9 mouse cellular contexts compared by ENCODE assay signal in genomic region chr19:10421986-10422976, GRCm38 (mm10). TPM values are rescaled to one million over a fixed set of nuclear protein-coding genes. Genes with fewer than 3 reads are reported as not detected.
DNase-seq lines count a peak whose midpoint lies in the region; ATAC-seq and TF ChIP-seq lines count a peak whose summit lies in the region.
"Had no signal": no experiment of that assay in that cellular context is flagged by ENCODE, and none has a peak within 500 bp of the region (broad histone marks: within the 10 kb centered on the region; RNA-seq: fewer than 3 reads in every experiment).

No protein-coding gene starts in this region.

- H3K36me3 ChIP-seq in heart, adult 2 months (ENCODE audit: control insufficient read depth, insufficient read depth, low read length), result no peaks in the 10 kb centered on the region
- H3K36me3 ChIP-seq in hindbrain, embryonic 12.5 days, result no peaks in the 10 kb centered on the region
- H3K36me3 ChIP-seq in midbrain, embryonic 15.5 days (replicated peaks), result no peaks in the 10 kb centered on the region; the same call in 1 of the 2 replicates

- H3K4me1 ChIP-seq in heart, adult 2 months (ENCODE audit: control insufficient read depth, insufficient read depth, low read length), result no peaks in the 10 kb centered on the region
- peaks cover 33% of the 10 kb centered on the region for H3K4me1 ChIP-seq in hindbrain, embryonic 12.5 days
- peaks cover 28% of the 10 kb centered on the region for H3K4me1 ChIP-seq in midbrain, embryonic 15.5 days

- TF ChIP-seq EP300 in heart, adult 2 months (IDR thresholded peaks at IDR 0.05; ENCODE audit: insufficient read depth, low read depth, low read length), result no peak

- TF ChIP-seq CTCF in heart, adult 2 months (IDR thresholded peaks at IDR 0.05), result no peak

- H3K27me3 ChIP-seq in heart, adult 2 months (ENCODE audit: control insufficient read depth, insufficient read depth, low read length), result no peaks in the 10 kb centered on the region; the same call in 1 of the 2 replicates
- peaks cover 31% of the 10 kb centered on the region for H3K27me3 ChIP-seq in hindbrain, embryonic 12.5 days
- H3K27me3 ChIP-seq in midbrain, embryonic 15.5 days (replicated peaks), result no peaks in the 10 kb centered on the region

- peak overlapping the region; percentile 59 for H3K4me2 ChIP-seq in hindbrain, embryonic 12.5 days (replicated peaks)
- H3K4me2 ChIP-seq in midbrain, embryonic 15.5 days, result peak overlapping the region; percentile 32

- H3K27ac ChIP-seq in heart, adult 2 months, result no peak overlapping the region
- no peak overlapping the region for H3K27ac ChIP-seq in hindbrain, embryonic 12.5 days
- no peak overlapping the region for H3K27ac ChIP-seq in midbrain, embryonic 15.5 days

- no peaks in the 10 kb centered on the region for H3K79me2 ChIP-seq in heart, adult 2 months (replicated peaks; ENCODE audit: control insufficient read depth, insufficient read depth, low read length)

- TF ChIP-seq POLR2A in heart, adult 2 months (IDR thresholded peaks at IDR 0.05; ENCODE audit: insufficient read depth, low read depth, low read length), result no peak

- no peaks in the 10 kb centered on the region for H3K9me3 ChIP-seq in hindbrain, embryonic 12.5 days (replicated peaks)
- no peaks in the 10 kb centered on the region for H3K9me3 ChIP-seq in midbrain, embryonic 15.5 days

- H3K9ac ChIP-seq in heart, adult 2 months (ENCODE audit: low read depth, low read length), result 0 out of 2 replicates have a peak overlapping the region, but pooled peaks have one; percentile 8
- peak overlapping the region; percentile 53 for H3K9ac ChIP-seq in hindbrain, embryonic 12.5 days
- H3K9ac ChIP-seq in midbrain, embryonic 15.5 days, result no peak overlapping the region

- peak; percentile 32 for ATAC-seq in hindbrain, embryonic 12.5 days (ENCODE audit: low FRiP score)
- 0 out of 2 replicates have a peak, but pooled peaks have one; percentile 25 for ATAC-seq in midbrain, embryonic 15.5 days (replicated peaks)

- DNase-seq in heart, adult 2 months, result no peak
- no peak for DNase-seq in heart, postnatal 14 days
- DNase-seq in embryo, embryonic 10.5 days (ENCODE audit: low spot score), result peak; percentile 52
- no peak for DNase-seq in gastrocnemius, adult 18-20 months (ENCODE audit: low spot score)
- DNase-seq in MN1 (ENCODE audit: low spot score), result no peak
- DNase-seq in cerebellum, postnatal 36 days, result no peak
- DNase-seq: adrenal gland, postnatal 36 days had no signal

- intact Hi-C loops in heart, adult 2 months (cut with DNase I), result no loop called here
- intact Hi-C loops in heart, postnatal 14 days (cut with DNase I), result no loop called here

- WGBS in heart, adult 2 months, result 18% methylated on average over 53 of the region's 53 CpGs
- 1% methylated on average over 53 of the region's 53 CpGs for WGBS in hindbrain, embryonic 12.5 days
- WGBS in midbrain, embryonic 15.5 days, result 6% methylated on average over 52 of the region's 53 CpGs

- no peak overlapping the region for H3K4me3 ChIP-seq in heart, adult 2 months
- H3K4me3 ChIP-seq in hindbrain, embryonic 12.5 days, result peak overlapping the region; percentile 29
- 0 out of 2 replicates have a peak overlapping the region, but pooled peaks have one; percentile 13 for H3K4me3 ChIP-seq in midbrain, embryonic 15.5 days

RNA-seq across cellular contexts. Expression of gene Syt7, which starts 33.4 kb away (rescaled TPM):
- 10 to 100 TPM; 35.7 to 38.6 TPM for total RNA-seq in heart, adult 2 months (2021)
- polyA plus RNA-seq in heart, adult 2 months (2012; rRNA removed), result 17.6 and 20.1 TPM in 2 replicates
- total RNA-seq in heart, postnatal 14 days (2021), result 10 to 100 TPM; 35.0 to 39.4 TPM
- 6.2 and 7.6 TPM in 2 replicates for polyA plus RNA-seq in hindbrain, embryonic 12.5 days (2016; fragmentation: Nextera tagmentation; extraction: Ambion mirVana)
- 19.6 and 21.0 TPM in 2 replicates for polyA plus RNA-seq in midbrain, embryonic 15.5 days (2015; fragmentation: Nextera tagmentation; extraction: Ambion mirVana)
- 1 to 10 TPM; 1.5 TPM for total RNA-seq in gastrocnemius, adult 18-20 months (2021)

RNA-seq across cellular contexts. Expression of gene Lrrc10b, which starts 35.0 kb away (rescaled TPM):
- total RNA-seq in heart, adult 2 months (2021), result 1 to 10 TPM; 1.7 to 2.3 TPM
- 0.12 and 1.2 TPM in 2 replicates for polyA plus RNA-seq in heart, adult 2 months (2012; rRNA removed)
- 1 to 10 TPM; 1.4 to 2.6 TPM for total RNA-seq in heart, postnatal 14 days (2021)
- polyA plus RNA-seq in hindbrain, embryonic 12.5 days (2016; fragmentation: Nextera tagmentation; extraction: Ambion mirVana), result 1.4 and 1.7 TPM in 2 replicates
- 1.7 and 2.4 TPM in 2 replicates for polyA plus RNA-seq in midbrain, embryonic 15.5 days (2015; fragmentation: Nextera tagmentation; extraction: Ambion mirVana)
- total RNA-seq in gastrocnemius, adult 18-20 months (2021), result under 1 TPM; 0.17 to 0.18 TPM

Comparison
In these comparisons a context has a peak if more than half of its experiments do, and no peak if none do; other contexts are left out.
1. RNA of gene Syt7, which starts 33.4 kb away (total RNA-seq): 35.0 to 39.4 TPM in heart, postnatal 14 days and 35.7 to 38.6 TPM in heart, adult 2 months; 1.5 TPM in gastrocnemius, adult 18-20 months; every median in the first group is over 10 times any median in the second.